Mouse (Mus musculus) lung, postnatal 0 days (tissue): Measurements from ENCODE around the gene Gpr4.

ENCODE experiments used
- CTCF ChIP-seq: IDR thresholded peaks from 2 replicates; pipeline ENCODE4 v1.5.1; 2016; ENCODE audit warnings: antibody characterized with exemption, mild to moderate bottlenecking
- EP300 ChIP-seq: IDR thresholded peaks from 2 replicates; pipeline ENCODE4 v1.6.1; 2016; ENCODE audit warnings: antibody characterized with exemption, mild to moderate bottlenecking, control low read depth

GRCm38 (mm10) chr7:19169506-19169905 is 42.8 kb upstream of the Gpr4 start:
- TF ChIP-seq EP300 (no peak), CTCF (no peak)
